Mouse (Mus musculus): ENCODE data around the gene Gtpbp3.

Gene Gtpbp3

DNA sequence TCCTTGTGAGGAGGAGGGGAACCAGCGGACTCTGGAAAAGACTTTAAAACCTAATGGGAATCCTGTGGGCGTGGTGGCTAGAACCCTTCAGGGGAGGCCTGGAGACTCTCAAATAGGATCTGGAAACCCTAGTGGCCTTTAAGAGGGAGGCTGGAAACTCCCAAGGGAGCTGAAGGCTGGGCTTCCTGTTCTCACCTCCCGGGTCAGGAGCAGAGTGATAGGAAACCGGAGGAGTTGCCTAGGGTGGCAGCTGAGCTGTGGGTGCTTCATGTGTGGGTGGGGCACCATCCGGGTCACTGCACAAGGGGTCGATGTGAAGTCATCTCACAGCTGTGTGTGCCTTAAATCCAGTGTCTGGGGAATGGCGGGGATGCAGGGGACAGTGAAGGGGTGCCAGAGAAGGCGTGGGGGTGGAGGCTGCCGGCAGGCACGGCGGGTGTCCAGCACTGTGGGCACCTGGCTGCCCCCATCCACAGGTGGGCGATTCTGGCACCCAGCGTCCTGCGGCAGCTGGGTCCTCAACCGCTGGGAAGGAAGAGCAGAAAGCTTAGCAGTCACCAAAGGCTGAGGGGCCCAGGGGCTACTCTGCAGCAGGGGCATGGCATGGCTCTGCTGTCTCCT is 10.1 kb downstream of the Gtpbp3 start:
- no peak for DNase-seq

DNA sequence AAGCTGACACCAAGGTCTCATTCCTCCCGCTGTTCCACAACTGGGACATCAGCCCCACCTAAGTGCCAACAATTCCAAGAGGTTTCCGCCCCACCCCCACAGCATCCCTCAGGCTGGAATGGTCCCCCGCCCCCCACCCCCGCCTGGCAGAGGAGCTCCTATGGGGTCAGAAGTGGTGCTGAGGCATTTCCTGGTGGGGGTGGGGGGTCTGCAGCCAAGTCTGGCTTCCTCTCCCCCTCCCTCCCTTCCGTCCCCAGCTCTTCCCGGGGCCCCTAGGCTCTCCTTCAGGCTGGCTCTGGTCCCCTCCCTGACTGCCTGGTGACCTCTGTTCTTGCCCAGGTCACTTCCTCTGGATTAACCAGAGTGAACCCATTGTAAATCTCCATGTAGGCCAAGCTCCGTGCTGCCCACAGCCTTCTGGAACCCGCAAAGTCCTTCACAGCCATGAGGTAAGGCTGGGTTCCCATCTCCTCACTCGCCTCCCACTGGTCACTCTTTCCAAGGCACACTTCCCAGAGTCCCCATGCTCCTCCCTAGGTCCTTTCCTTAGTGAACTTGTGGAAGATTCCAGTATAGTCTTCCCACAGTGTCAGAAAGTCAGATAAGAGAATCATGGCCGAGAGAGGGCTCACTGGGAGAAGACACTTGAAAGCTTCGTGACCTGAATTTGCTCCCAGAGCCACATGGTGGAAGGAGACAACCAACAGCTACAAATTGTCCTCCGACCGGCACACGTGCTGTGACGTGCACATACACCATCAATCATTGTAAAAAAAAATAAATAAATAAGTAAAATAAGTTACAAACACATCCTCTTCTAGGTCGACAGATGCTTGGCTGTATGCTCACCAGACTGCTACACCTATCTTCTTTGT is 11.2 kb downstream of the Gtpbp3 start:
- peak; percentile 37 for DNase-seq

DNA sequence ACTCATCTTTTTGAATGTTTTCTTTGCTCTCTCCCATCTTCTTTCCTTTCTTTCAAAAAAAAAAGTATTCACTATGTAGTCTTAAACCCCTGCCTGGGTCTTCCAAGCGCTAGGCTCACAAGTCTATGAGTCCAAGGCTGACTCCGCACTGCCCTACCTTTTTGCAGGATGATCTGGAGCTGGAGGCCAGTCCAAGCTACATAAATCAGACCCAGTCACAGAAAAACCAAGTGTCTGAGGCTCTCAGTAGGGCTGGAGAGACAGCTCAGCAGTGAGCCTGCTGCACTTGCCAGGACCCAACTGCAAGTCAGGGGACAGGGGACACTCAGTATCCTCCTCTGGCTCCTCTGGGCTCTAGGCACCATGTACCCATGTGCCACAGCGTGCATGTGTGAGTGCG is 16.4 kb downstream of the Gtpbp3 start:
- DNase-seq = no peak

DNA sequence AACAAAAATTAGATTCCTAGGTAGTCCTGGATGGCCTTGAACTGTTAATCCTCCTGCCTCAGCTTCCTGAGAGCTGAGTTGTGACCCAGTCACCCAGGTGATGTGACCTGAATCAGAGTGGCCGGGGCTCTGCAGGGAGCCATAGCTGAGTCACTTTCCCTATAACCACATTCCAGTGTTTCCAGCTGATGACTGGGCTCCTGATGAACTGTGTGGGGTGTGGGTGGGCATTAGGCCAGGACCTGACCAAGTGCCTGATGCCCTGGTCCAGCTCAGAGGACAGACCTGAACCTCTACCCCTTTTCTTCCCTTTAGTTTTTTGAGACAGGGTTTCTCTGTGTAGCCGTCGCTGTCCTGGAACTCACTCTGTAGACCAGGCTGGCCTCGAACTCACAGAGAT is 17.4 kb downstream of the Gtpbp3 start:
- no peak for DNase-seq

DNA sequence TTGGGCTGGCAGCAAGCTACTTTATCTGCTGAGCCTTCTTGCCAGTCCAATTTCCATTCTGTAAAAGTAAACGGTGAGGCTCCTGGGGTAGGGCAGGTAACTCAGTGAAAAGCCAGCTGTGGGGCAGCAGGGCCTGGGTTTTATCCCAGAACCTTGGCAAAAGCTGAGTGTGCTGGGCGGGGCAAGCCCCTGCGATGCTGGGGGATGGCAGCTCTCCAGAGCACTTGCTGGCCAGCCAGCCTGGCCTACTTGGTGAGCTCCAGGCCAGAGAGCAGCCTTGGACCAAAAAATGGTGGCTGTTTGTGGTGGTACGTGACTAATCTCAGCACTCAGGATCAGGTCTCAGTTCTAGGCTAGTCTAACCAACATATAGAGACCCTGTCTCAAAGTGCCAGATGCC is 18.1 kb downstream of the Gtpbp3 start:
- DNase-seq = no peak

DNA sequence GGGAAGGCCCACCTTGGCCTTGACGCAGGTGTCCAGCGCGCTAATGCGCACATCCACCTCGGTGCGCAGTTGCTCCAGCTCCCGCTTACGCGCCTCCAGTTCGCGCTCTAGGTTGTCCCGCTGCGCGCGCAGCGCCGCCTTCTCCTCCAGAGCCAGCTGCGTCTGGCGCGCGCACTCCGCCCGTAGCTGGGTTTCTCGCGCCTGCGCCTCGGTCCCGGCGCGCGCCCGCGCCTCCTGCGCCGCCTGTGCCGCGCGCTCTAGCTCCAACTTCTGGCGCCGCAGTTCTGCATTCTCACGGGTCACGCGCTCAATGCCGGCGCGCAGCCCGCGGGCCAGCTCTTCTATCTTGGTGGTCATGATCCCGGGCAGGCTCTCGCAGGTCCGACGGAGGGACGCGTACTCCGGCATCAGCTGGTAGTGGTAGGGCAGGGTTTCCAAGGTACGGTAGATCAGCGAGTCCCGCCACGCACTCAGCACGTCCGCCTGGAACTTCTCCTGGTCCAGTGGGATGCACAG is 19.7 kb downstream of the Gtpbp3 start:
- DNase-seq = peak; percentile 79

DNA sequence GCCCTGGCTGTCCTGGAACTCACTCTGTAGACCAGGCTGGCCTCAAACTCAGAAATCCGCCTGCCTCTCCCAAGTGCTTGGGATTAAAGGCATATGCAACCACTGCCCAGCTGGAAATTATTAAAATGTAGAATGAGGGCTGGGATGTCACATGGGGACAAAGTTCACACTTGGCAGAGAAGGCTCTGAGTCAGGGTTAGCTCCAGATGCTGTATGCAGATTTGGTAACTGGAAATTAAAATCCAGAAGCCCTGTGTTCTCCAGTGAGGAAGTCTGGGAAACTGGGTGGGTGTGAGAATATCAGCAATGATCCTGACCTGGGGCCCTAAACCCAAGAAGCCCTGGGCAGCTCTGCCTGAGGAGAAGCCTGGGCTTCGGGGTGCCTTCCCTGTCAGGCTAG is 21.4 kb downstream of the Gtpbp3 start:
- DNase-seq = no peak

DNA sequence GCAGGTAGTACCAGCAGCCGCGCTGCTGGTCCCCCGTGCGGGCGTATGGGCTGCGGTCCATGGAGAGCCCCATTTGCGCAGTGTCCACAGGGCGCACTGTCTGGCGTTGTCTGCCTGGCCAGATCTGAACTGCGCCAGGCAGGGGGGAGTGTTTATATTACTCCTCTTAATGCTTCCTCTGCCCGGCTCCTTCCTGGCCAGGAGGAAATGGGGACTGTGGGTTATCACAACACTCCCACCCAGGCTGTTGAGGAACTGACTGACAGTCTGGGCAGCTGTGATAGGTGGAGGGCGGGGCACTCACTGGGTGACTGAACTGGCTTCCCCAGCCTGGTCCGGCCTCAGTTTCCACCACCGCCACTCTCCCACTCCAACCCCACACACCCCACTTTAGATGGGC is 23.7 kb downstream of the Gtpbp3 start, which contains the start of gene Plvap:
Gene Plvap (minus strand): TSS at position 109 of the 400 bp plus-strand sequence.
- peak; percentile 79 for DNase-seq

DNA sequence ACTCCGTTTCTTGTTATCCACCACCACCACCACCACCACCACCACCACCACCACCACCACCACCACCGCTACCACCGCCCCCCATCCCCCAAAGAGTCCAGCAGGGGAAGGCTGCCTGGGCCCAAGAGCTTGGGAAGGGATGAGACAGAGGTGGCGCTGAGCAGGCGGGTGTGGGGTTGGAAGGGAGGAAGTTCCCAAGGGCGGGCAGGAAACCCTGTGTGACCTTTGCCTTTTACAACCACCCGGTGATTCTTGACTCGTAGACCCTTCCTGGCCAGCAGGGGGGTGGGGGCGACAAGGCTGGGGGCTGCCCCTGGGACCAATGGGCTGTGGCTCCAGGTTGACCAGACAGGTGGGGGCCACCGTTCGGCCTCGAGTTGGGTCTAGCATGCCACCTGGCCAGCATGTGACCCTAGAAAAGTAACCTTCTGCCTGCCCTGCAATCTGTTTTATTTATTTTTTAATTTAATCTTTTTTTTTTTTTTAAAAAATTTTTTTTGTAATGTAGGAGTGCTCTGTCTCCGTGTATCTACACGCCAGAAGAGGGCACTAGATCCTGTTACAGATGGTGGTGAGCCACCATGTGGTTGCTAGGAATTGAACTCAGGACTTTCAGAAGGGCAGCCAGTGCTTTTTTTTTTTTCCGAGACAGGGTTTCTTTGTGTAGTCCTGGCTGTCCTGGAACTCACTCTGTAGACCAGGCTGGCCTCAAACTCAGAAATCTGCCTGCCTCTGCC is 25.3 kb downstream of the Gtpbp3 start:
- no peak for DNase-seq

DNA sequence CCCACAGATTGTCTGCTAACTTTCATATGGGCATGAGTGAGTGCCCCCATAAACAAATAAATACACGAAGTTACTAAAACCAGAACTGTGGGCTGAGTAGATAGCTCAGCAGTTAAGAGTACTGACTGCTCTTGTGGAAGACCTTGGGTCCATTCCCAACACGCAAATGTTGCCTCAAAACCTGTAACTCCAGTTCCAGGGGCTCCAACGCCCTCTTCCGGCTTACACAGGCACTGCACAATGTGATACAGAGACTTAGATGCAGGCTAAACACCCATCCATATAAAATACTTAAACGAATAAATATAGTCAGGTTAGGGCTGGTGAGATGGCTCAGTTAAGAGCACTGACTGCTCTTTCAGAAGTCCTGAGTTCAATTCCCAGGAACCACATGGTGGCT is 27.1 kb downstream of the Gtpbp3 start:
- DNase-seq = no peak

DNA sequence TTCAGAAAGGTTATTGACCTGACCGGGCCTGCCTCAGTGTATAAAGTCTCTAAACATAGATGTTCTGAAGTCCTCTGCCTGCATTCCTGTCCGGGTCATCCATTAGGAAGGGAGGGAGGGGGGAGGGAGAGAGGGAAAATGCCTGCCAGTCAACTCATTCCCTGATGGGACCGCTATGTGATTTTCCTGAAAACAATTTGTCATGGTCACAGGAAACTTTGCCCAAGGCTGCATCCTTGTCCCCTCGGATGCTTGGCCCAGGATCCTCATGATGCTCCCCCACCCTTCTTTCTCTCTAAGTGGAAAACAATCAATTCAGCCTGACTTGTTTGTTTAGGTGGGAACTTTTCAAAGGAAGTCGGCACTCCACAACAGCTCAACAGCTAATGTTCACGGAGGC is 28.9 kb downstream of the Gtpbp3 start:
- no peak for DNase-seq

DNA sequence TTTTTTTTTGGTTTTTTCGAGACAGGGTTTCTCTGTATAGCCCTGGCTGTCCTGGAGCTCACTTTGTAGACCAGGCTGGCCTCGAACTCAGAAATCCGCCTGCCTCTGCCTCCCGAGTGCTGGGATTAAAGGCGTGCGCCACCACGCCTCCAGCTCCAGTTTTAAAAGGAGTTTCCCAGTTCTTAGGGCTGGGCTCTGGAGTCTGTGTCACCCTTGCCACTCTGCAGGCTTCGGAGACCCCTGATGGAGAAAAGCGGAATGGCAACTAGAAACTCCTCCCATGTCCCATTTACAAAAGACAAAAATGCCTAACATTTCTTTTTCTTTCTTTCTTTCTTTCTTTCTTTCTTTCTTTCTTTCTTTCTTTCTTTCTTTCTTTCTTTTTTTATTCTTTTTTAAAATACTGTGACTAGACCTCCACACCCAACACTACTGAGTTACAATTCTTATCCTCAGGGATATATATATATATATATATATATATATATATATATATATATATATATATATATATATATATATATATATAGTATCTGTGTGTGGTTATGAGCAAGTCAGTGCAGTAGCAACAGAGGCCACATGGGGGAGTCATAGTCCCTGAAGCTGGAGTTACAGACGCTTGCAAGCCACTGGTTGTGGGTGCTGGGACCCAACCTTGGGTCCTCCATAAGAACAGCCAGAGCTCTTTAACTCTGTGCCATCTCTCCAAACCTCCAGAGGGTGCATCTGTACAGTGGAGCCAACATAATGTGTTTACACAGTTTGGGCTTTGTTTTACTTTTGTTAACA is 31.3 kb downstream of the Gtpbp3 start:
- DNase-seq = peak; percentile 66

DNA sequence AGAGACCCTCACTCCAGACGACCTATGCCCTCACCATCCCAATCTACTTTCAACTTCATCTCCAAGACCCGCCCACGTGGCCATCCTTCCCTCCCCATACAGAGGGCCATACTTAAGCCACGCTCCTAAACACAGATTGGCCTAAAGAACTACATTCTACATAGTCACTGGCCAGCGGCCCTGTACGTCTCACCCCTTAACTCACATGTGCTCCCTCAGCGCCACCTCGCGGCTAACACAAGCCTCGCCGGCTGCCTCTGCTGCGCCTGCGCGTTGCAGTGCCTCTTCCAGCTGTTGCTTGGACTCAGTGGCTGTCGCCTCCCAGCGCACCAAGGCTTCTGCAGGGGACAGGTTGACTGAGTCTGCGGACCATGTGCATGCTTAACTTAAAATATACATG is 33.7 kb downstream of the Gtpbp3 start:
- peak; percentile 91 for DNase-seq

DNA sequence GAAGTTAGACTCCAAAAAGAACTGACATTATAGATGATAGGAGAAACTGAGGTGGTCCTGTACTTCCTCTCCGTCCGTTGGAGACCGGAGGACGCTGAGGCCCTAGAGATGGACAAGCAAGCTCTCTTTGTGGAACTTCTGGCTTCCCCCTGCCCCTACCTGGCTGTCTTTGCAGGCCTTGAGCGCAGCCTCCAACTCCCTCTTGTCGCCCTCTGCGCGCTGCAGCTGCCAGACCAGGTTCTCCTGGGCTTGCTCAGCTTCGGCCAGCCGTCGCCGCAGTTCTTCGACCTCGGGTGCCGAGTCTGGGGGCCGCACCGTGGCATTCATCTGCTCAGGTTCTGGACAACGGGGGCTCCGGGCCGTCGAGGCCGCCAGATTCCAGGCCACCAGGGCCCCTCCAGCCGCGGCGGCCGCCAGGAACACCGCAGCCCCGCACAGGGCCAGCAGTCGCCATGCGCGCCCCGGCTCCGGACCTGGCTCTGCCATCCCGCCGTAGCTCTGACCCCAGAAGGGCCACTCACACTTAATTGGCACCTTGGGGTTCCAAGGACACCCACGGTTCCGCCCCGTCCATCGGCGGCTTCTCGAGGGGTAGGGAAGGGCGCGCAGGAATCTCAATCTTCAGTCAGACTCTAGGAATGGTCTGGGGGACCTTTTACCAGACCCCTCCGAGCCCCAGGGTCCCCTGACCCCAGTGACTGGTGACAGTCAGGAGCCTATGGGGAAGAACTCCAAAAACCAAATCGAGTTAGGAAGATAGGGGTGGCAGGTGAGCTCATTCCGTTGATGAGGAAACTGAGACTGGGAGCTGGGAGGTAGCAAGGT is 37.5 kb downstream of the Gtpbp3 start, which contains the start of gene Ccdc194:
Gene Ccdc194 (minus strand): TSS at position 486 of the 825 bp plus-strand sequence.
- DNase-seq = no peak

DNA sequence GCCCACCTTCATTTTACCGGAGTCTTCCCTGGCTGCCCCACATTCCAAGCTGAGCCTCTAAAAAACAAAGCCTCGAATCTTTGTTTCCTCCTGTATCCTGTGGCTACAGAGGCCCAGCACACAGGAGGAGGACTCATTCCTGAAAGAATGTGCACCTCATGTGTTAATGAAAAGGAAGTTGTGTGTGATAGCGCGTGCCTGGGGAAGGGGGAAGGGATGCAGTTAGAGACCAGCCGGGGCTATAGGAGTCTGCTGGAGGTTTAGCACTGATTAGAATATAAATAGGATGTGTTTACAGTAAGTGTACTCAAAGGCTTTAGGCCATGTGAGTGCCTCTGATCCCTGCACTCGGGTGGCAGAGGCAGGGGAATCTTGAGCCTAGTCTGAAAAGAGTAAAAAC is 38.4 kb downstream of the Gtpbp3 start:
- DNase-seq = no peak

DNA sequence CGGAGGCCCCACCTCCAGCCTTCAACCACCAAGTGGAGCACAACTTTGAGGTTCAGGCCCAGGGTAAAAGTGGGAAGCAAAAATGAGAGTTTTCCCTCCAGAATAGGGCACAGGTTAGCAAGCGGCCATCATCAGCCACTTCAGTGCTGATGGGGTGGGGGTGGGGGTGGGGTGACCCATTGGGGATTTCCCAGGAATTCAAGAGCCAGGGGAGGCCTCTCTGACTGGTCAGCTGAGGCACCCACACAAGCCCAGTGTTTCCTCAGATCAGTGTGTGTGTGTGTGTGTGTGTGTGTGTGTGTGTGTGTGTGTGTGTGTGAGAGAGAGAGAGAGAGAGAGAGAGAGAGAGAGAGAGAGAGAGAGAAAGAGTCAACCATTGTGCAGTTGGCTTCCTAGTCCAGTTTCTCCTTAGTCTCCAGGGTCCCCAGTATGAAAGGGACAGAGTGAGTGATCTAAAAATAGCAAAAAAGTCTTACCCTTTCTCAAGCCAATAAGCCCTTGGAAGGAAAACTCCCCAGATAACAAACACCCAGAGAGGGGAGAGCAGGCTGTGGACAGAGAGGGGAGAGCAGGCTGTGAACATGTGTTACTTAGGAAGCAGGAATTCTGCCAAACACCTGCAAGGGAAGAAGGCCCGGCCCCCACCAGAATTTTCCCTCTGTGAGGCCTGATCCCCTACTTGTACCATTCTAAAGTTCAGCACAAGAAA is 39.4 kb downstream of the Gtpbp3 start:
- DNase-seq = no peak

DNA sequence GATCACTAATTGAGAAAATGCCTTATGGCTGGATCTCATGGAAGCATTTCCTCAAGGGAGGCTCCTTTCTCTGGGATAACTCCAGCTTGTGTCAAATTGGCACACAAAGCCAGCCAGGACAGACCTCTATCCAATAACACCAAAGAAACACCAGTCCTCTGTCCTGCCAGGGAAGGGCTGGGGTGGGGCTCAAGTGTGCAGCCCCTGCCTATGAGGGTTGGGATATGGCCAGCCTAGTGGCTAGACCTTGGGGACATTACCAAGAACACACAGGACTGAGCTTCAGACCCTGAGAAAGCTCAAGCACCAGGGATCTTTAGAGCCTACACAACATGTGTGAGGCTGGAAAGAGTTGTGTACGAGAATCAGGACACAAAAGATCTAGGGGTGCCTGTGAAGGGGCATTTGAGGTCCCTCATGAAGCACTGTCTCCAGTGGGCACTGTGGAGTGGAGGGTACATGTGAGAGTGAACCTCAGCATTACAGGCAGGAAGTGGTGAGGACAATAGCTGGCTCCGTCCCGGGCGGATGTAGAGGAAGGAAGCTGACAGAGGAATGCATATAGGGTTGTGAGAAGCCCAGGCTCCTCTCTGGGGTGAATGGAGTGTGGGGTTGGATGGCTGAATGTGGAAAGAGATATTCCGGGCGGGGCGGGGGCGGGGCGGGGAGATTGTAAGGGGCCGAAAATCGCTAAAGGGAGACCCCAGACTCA is 40.6 kb downstream of the Gtpbp3 start:
- peak; percentile 30 for DNase-seq

DNA sequence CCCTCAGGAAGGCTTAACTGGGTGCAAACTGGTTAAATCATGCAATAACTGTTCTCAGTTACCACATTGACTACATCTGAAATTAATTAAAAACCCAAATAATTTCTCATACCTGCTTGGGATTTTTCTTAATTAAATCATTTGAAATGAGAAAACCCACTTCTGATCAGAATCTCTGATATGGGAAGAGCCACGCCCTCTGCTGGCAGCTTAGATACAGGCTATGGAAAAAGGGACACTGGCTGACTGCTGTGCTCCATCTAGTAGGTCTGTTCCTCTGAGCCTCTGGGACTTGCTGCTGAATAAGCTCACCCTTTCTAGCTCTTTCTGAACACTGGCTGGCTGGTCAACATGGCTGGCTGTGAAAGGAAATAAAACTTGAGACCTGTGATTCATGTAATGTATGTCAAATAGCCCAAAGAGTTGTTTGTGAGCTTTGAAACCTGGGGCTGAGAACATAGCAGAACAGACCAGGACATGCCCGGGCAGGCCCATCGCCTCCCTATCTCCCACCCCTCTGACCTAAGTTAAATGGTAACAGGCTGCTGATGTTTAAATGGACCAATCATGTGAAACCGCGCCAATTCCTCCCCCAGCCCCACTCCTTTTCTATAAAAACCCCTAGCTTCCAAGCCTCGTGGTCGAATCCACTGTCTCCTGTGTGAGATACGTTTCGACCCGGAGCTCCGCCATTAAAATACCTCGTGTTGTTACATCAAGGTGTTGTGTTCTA is 43.0 kb downstream of the Gtpbp3 start:
- DNase-seq = peak; percentile 42

DNA sequence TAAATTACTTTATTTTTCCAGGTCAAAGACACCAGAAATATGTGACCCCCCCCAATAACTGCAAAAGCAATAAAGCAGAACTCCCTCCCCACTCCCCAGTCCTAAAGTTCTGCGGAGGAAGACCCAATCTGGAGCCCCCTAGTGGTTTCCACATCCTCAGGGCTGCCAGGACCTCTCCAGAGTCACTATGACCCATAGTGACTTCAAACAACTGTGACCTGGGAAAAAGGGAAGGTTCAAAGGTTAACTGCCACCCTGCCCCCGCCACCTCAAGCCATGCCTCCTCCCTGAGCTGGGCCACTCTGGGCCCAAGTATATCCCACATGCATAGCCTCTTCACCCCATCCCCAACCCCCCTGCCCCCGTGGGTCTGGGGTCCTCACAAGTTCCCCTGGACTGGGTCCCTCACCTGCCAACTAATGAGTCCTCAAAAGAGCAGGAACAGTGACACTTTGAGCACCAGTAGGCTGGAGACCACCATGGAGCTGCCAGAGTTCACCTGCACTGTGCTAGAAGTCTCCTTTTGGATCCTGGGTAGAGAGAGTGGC is 46.4 kb downstream of the Gtpbp3 start:
- DNase-seq = no peak

All from liver (tissue).